Mouse (Mus musculus) WW6 (cell line): ENCODE results near the gene Fam124a.
"Not testable (repeated sequence)": the region's sequence is repeated elsewhere in the genome, so short reads cannot be mapped to it uniquely, and the experiment has no call there.

Experiments
- DNase-seq: peaks from one replicate; pipeline ENCODE4 v3.0.0-alpha.2; 2013; ENCODE audit warnings: low read depth, low spot score

Fam124a gene

DNA sequence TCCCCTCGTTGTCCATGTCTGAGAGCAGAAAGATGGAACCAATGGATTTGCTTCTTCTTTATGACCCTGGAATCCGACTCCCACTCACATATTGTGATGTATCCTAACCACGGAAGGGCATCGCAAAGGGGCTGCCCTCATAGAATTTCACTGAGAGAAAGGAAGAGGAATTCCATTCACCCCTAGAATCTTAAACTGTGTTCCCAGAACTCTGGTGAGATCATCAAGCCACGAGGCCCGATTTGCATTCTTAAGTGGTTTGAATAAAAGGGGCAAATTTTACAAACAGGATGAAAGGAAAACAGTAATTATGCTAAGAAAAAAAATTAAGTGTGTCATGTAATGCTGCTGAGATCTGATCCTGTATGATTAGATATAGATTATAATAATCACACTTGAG, 19.4 kb downstream of the Fam124a start:
- DNase-seq, result no peak

GRCm38 (mm10) chr14:62575862-62576261, 20.3 kb downstream of the Fam124a start:
- DNase-seq, result no peak

GRCm38 (mm10) chr14:62580945-62581344, 25.4 kb downstream of the Fam124a start:
- DNase-seq, result peak; percentile 54

- DNase-seq, result no peak
Measured at GRCm38 (mm10) chr14:62581768-62582167, 26.2 kb downstream of the Fam124a start.

- no peak for DNase-seq
Measured at GRCm38 (mm10) chr14:62584637-62585036, 29.1 kb downstream of the Fam124a start.

DNA sequence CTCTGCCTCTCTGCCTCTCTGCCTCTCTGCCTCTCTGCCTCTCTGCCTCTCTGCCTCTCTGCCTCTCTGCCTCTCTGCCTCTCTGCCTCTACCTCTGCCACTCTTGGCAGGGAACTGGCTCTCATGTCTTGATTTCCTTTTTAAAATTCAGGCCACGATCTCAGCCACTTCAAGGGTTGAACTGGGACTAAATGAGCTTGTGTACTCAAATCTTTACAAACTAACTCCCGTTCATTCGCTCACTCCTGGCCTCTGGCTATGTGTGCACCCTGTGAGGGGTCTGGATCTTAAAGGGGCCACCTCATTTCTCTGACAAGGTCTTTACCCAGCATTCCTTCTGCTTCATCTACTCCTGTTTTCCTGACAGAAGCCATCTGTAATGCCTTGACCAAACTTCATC, 29.8 kb downstream of the Fam124a start:
- DNase-seq, result no peak

GRCm38 (mm10) chr14:62600109-62600522, 44.6 kb downstream of the Fam124a start:
- DNase-seq, result no peak

- no peak for DNase-seq
Measured at GRCm38 (mm10) chr14:62602271-62602670, 46.7 kb downstream of the Fam124a start.

GRCm38 (mm10) chr14:62602869-62603268, 47.3 kb downstream of the Fam124a start:
- no peak for DNase-seq

- DNase-seq, result no peak
Measured at GRCm38 (mm10) chr14:62607791-62608196, 52.3 kb downstream of the Fam124a start.

GRCm38 (mm10) chr14:62609904-62610303, 54.4 kb downstream of the Fam124a start:
- no peak for DNase-seq

- DNase-seq, result no peak
Measured at GRCm38 (mm10) chr14:62622393-62622792, 66.9 kb downstream of the Fam124a start.

GRCm38 (mm10) chr14:62627951-62628350, 72.4 kb downstream of the Fam124a start:
- no peak for DNase-seq

DNA sequence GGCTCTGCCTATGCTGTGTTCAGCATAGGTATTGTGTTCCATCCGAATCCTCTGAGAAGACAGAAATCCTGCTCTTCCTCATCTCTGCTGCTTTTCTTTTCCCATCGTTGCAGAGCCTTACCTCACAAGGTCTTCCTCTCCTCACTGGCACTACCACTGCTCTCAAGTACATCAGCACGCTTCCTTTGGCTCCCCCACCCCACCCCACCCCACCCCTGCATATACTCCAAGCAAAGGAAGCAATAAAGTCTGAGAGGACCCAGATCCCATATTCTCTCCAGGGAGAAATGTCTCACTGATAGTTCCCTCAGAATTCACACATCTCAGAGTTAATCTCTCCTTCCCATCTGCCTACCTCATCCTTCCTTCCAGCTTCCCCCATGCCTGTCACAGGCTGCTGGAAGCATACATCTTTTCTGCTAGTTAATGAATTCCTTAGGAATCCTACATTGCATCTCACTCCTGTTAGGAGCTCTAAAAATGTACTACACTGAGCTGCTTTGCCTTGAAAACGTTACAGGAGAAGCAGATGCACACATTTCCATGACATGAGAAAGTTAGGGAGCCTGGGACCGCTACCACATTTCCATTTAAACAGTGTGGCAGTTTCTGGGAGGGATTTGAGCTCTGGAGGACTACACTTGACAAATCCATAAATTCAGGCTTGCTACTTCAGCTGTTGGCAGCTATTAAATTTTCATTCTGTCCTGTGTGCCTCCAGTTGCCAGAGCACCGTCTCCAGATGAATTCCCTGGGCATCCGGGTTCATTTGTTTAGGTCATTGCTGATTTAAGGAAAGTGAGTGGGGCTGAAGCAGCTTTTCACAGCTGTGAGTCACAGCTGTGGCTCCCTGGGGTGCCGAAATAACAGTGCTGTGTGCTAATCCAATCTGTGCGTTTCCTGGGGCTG, 82.2 kb downstream of the Fam124a start:
- no peak for DNase-seq

GRCm38 (mm10) chr14:62638345-62638702, 82.8 kb downstream of the Fam124a start:
- DNase-seq, result no peak

DNA sequence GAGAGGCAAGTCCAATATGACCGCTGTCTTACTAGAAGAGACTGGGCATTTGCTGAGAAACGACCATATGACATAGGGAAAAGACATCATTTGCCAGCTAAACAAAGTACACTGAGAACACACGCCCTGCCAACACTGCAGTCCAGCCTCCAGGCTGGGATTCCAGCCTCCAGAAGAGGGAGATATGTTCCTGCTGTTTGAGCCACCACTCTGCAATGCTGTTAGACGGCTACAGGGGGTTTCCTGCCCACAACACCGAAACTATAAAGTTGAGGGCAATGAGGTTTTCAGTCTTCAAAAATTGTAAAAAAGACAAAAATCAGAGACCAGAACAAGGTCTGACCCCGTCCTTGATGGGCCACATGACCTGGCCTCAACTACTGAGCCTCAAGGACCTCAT, 83.6 kb downstream of the Fam124a start:
- no peak for DNase-seq

DNA sequence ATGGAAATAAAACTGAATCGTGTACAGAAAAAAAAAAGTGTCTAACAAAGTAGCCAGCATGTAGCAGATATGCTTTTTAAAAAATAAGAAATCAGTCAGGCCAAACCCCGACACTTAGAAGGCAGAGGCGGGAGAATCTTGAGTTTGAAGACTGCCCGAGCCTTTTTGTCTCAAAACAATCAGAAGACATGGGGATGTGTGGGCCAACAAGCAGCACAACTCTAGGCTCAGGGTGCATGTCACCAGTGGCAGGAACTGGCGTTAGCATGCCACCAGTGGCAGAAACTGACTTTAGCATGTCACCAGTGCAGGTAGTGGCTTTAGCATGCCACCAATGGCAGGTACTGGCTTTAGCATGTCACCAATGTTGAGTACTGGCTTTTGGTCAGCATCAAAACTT, 84.0 kb downstream of the Fam124a start:
- DNase-seq, result no peak

GRCm38 (mm10) chr14:62640396-62640795, 84.9 kb downstream of the Fam124a start:
- DNase-seq, result no peak

GRCm38 (mm10) chr14:62642368-62642767, 86.8 kb downstream of the Fam124a start:
- DNase-seq, result not testable (repeated sequence)

DNA sequence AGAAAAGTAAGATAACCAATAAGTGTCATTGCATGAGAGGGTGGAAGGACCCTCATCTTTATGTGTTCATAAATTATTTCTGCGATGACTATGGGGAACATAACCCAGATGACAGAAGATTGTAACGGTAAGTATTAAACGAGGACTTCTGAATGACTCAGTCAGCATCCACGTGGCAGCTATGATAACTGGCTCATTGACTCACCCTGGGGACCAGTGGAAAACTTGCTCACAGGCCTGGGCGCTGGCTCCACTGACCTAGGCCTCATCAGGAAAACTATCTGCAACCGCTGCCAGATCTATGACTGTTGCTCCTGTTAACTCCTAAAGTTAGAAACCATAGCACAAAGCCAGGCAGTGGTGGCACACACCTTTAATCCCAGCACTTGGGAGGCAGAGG, 92.9 kb downstream of the Fam124a start:
- no peak for DNase-seq

DNA sequence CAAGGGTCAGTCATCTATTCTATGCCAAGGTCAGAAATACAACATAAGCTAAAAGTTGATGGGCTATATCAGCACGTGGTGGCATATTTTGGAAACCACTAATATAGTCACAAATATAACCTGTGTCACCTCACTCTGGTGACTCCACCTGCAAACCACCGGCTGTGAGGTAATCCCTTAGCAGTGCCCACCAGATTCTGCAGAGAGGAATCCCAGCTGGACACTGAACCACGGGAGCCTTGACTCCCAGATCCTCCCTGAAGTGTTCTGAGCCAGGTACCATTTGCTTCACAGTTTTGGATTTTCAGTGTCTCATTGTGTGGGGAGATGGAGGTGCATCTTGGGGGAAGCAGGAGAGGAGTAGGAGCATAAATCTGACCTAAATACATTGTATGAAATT, 94.8 kb downstream of the Fam124a start:
- DNase-seq, result no peak

DNA sequence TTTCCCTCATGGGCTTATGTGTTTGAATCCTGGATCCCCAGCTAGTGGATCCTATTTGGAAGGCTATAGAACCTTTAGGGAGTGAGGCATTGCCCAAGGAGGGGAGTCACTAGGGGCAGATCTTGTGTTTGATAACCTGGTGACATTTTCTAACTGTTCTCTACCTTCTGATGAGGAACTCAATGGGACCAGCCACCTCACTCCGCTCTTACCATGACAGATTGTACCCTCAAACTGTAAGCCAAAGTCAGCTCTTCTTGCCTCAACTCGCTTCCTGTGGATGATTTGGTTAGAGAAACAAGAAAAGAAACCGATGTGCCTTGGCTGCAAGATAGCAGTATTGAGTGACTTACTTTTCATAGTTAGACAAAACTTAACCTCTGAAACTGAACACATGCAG, 96.2 kb downstream of the Fam124a start:
- DNase-seq, result no peak

DNA sequence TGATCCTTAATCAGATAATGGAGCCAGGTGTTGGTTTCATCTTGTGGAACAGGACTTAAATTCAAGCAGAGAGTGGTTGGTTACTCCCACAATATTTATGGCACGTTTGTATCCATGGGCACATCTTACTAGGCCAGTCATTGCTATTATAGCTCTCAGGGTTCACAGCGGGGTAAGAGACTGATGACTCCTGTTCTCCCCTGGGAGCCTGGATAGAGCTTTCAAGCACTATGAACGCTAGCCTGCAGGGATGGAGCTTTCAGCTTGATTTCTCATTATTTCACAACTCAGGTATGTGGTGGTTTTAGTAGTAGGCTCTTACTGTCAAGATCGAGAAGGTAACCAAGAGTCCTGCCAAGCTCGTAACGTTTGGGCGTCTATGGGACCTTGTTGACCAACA, 100.5 kb downstream of the Fam124a start:
- no peak for DNase-seq

DNA sequence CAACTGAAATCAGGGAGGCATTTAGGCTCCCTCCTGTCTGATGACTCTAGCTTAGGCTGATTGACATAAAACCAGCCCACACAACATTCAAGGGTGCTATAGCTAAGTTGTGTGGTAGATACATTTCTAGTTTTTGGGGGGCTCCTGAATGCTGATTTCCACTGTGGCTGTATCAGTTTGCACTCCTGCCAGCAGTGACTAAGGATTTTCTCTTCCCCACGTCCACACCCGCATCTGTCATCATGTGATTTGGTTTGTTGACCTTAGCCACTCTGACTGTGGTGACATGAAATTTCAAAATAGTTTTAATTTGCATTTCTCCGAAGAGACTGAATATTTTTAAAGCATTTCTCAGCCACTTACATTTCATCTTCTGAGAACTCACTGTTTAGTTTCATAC, 101.9 kb downstream of the Fam124a start:
- DNase-seq, result no peak
